Mouse (Mus musculus) stomach, postnatal 0 days (tissue): ENCODE data around the gene Defb26. TPM values are rescaled to one million over a fixed set of nuclear protein-coding genes. Genes with fewer than 3 reads are reported as not detected.

ENCODE experiments used
- ATAC-seq: fragments of 200-750 bp; cut with Nextera tagmentation; 2 replicates; pipeline ENCODE4 v1.8.0; 2017; ENCODE audit not compliant: low FRiP score, low TSS enrichment
- DNase-seq: peaks from one replicate; pipeline ENCODE4 v3.0.0-alpha.2; 2016; ENCODE audit warnings: low spot score
- H3K27ac ChIP-seq: fragments of 300-500 bp; sonication (generic); replicated peaks from 2 replicates; pipeline ENCODE4 v1.5.1; 2014; ENCODE audit warnings: mild to moderate bottlenecking, control low read depth
- H3K27me3 ChIP-seq: fragments of 300-500 bp; sonication (generic); 2 replicates; pipeline ENCODE4 v1.6.1; 2014; ENCODE audit warnings: low read length; ENCODE audit not compliant: control insufficient read depth, insufficient read depth
- H3K36me3 ChIP-seq: fragments of 300-500 bp; sonication (generic); 2 replicates; pipeline ENCODE4 v1.6.1; 2014; ENCODE audit warnings: low read length, mixed read lengths; ENCODE audit not compliant: control insufficient read depth, insufficient read depth
- H3K4me1 ChIP-seq: fragments of 300-500 bp; sonication (generic); replicated peaks from 2 replicates; pipeline ENCODE4 v1.6.1; 2014; ENCODE audit warnings: antibody characterized with exemption; ENCODE audit not compliant: control insufficient read depth, insufficient read depth
- H3K4me2 ChIP-seq: fragments of 300-500 bp; sonication (generic); replicated peaks from 2 replicates; pipeline ENCODE4 v1.6.1; 2014; ENCODE audit warnings: low read depth, mild to moderate bottlenecking, control low read depth, moderate library complexity
- H3K4me3 ChIP-seq: fragments of 300-500 bp; sonication (generic); 2 replicates; pipeline ENCODE4 v1.5.1; 2014; ENCODE audit warnings: low read depth, low read length, control low read depth
- H3K9ac ChIP-seq: fragments of 300-500 bp; sonication (generic); 2 replicates; pipeline ENCODE4 v1.6.1; 2014; ENCODE audit warnings: mild to moderate bottlenecking, low read length, control low read depth, mixed read lengths
- H3K9me3 ChIP-seq: fragments of 300-500 bp; sonication (generic); 2 replicates; pipeline ENCODE4 v1.6.1; 2016; ENCODE audit warnings: low read length; ENCODE audit not compliant: control insufficient read depth
- CTCF ChIP-seq: IDR thresholded peaks from 2 replicates; pipeline ENCODE4 v1.5.1; 2016; ENCODE audit warnings: antibody characterized with exemption, low read depth, mild to moderate bottlenecking, moderate library complexity
- EP300 ChIP-seq: optimal IDR thresholded peaks from 2 replicates; pipeline ENCODE3; 2016; ENCODE audit warnings: antibody characterized with exemption
- WGBS: fragments of 180-500 bp; shearing (Covaris S2); extraction: QIAGEN DNeasy Blood & Tissue Kit; methylation state at CpG from one replicate; pipeline ENCODE4 v1.1.7; 2014; 5-methylcytosine and 5-hydroxymethylcytosine counted together
- polyA plus RNA-seq: library from polyadenylated mRNA; unstranded; fragments of >200 nt; fragmentation: Nextera tagmentation; extraction: Ambion mirVana; gene quantifications from 2 replicates; pipeline ENCODE4 v1.2.1, GENCODE M21; 2015

The Defb26 gene
- polyA plus RNA-seq, 1 experiment from 2014 or later = not detected

GRCm38 (mm10) chr2:152459241-152459640 is 52.3 kb downstream of the Defb26 start:
- TF ChIP-seq CTCF (no peak), EP300 (no peak)
- 44% methylated on average over 13 of the region's 13 CpGs for WGBS
- H3K9me3 ChIP-seq = no peaks in the 10 kb centered on the region

More at GRCm38 (mm10) chr2:152459241-152459640, 52.3 kb downstream of the Defb26 start:
- H3K36me3 ChIP-seq = no peaks in the 10 kb centered on the region
- H3K27ac ChIP-seq = no peak overlapping the region
- ATAC-seq (no peak), DNase-seq (no peak)
- no peak overlapping the region for H3K9ac ChIP-seq
- H3K4me3 ChIP-seq = no peak overlapping the region
- no peaks in the 10 kb centered on the region for H3K27me3 ChIP-seq
- H3K4me2 ChIP-seq = no peak overlapping the region
- no peaks in the 10 kb centered on the region for H3K4me1 ChIP-seq

Other genes starting within 250 kb of the Defb26 start
- 22.6 and 24.8 TPM in 2 replicates for gene Tbc1d20, start 217.9 kb downstream of the Defb26 start, polyA plus RNA-seq
- gene Rbck1, start 179.0 kb downstream of the Defb26 start, polyA plus RNA-seq = 49.8 and 53.6 TPM in 2 replicates
- 2.9 and 3.9 TPM in 2 replicates for gene Trib3, start 167.7 kb downstream of the Defb26 start, polyA plus RNA-seq
- 1.1 and 1.5 TPM in 2 replicates for gene Nrsn2, start 135.1 kb downstream of the Defb26 start, polyA plus RNA-seq
- gene Sox12, start 113.6 kb downstream of the Defb26 start, polyA plus RNA-seq = 2.7 and 3.0 TPM in 2 replicates
- 14.8 and 15.6 TPM in 2 replicates for gene Zcchc3, start 96.7 kb downstream of the Defb26 start, polyA plus RNA-seq
- 0.38 TPM in 2 replicates for gene 6820408C15Rik, start 96.1 kb downstream of the Defb26 start, polyA plus RNA-seq
- not detected in 2 replicates for gene Defb23, start 47.1 kb downstream of the Defb26 start, polyA plus RNA-seq
- not detected in 2 replicates for gene Defb20, start 34.6 kb downstream of the Defb26 start, polyA plus RNA-seq
- gene Defb22, start 21.6 kb downstream of the Defb26 start, polyA plus RNA-seq = not detected in 2 replicates
- not detected in 2 replicates for gene Defb28, start 6.6 kb upstream of the Defb26 start, polyA plus RNA-seq
- not detected in 2 replicates for gene Defb29, start 28.4 kb upstream of the Defb26 start, polyA plus RNA-seq
- gene Gm17416, start 57.6 kb upstream of the Defb26 start, polyA plus RNA-seq = not detected in 2 replicates
- gene Defb21, start 61.1 kb upstream of the Defb26 start, polyA plus RNA-seq = not detected in 2 replicates
- not detected in 2 replicates for gene Defb19, start 68.6 kb upstream of the Defb26 start, polyA plus RNA-seq
- not detected in 2 replicates for gene Defb45, start 87.7 kb upstream of the Defb26 start, polyA plus RNA-seq
- 0.23 TPM in 1 of 2 replicates, not detected in the other for gene Defb36, start 92.6 kb upstream of the Defb26 start, polyA plus RNA-seq
- 0.73 and 1.7 TPM in 2 replicates for gene Defb25, start 111.4 kb upstream of the Defb26 start, polyA plus RNA-seq
- 17.2 and 19.7 TPM in 2 replicates for gene Rem1, start 115.3 kb upstream of the Defb26 start, polyA plus RNA-seq
- 110 and 121 TPM in 2 replicates for gene H13, start 157.8 kb upstream of the Defb26 start, polyA plus RNA-seq
- gene Mcts2, start 175.3 kb upstream of the Defb26 start, polyA plus RNA-seq = 22.9 and 23.4 TPM in 2 replicates
- gene Id1, start 224.6 kb upstream of the Defb26 start, polyA plus RNA-seq = 191 and 228 TPM in 2 replicates
- gene Cox4i2, start 242.5 kb upstream of the Defb26 start, polyA plus RNA-seq = 9.8 and 10.6 TPM in 2 replicates